Mouse (Mus musculus) lung, embryonic 14.5 days (tissue): ENCODE data around the gene Gm5134. TPM values are rescaled to one million over a fixed set of nuclear protein-coding genes. Genes with fewer than 3 reads are reported as not detected.

ENCODE experiments used
- ATAC-seq: fragments of 200-750 bp; cut with Nextera tagmentation; 2 replicates; pipeline ENCODE4 v1.8.0; 2017; ENCODE audit warnings: mild to moderate bottlenecking, moderate TSS enrichment, moderate library complexity; ENCODE audit not compliant: insufficient read depth
- DNase-seq: peaks from one replicate; pipeline ENCODE4 v3.0.0-alpha.2; 2015
- H3K27ac ChIP-seq: fragments of 300-500 bp; sonication (generic); 2 replicates; pipeline ENCODE4 v1.5.1; 2014; ENCODE audit warnings: low read depth, mild to moderate bottlenecking, moderate library complexity
- H3K27me3 ChIP-seq: fragments of 300-500 bp; sonication (generic); 2 replicates; pipeline ENCODE4 v1.6.1; 2014; ENCODE audit warnings: low read length, control low read depth; ENCODE audit not compliant: insufficient read depth
- H3K36me3 ChIP-seq: fragments of 300-500 bp; sonication (generic); 2 replicates; pipeline ENCODE4 v1.6.1; 2014; ENCODE audit warnings: control low read depth; ENCODE audit not compliant: insufficient read depth
- H3K4me1 ChIP-seq: fragments of 300-500 bp; sonication (generic); 2 replicates; pipeline ENCODE4 v1.6.1; 2014; ENCODE audit warnings: antibody characterized with exemption, control low read depth; ENCODE audit not compliant: insufficient read depth
- H3K4me2 ChIP-seq: fragments of 300-500 bp; sonication (generic); 2 replicates; pipeline ENCODE4 v1.6.1; 2014; ENCODE audit warnings: mild to moderate bottlenecking
- H3K4me3 ChIP-seq: fragments of 300-500 bp; sonication (generic); 2 replicates; pipeline ENCODE4 v1.5.1; 2014; ENCODE audit warnings: low read depth, low read length
- H3K9ac ChIP-seq: fragments of 300-500 bp; sonication (generic); 2 replicates; pipeline ENCODE4 v1.6.1; 2014
- H3K9me3 ChIP-seq: fragments of 300-500 bp; sonication (generic); 2 replicates; pipeline ENCODE4 v1.6.1; 2016; ENCODE audit warnings: low read depth, low read length, control low read depth
- CTCF ChIP-seq: IDR thresholded peaks from 2 replicates; pipeline ENCODE4 v1.5.1; 2016; ENCODE audit warnings: antibody characterized with exemption, low read depth
- WGBS: fragments of 180-500 bp; shearing (Covaris S2); extraction: QIAGEN DNeasy Blood & Tissue Kit; methylation state at CpG from one replicate; pipeline ENCODE4 v1.1.7; 2014; 5-methylcytosine and 5-hydroxymethylcytosine counted together
- polyA plus RNA-seq: library from polyadenylated mRNA; unstranded; fragments of >200 nt; fragmentation: Nextera tagmentation; extraction: Ambion mirVana; gene quantifications from 2 replicates; pipeline ENCODE4 v1.2.1, GENCODE M21; 2014

Gm5134 gene
- polyA plus RNA-seq = 0.14 TPM in 1 of 2 replicates, not detected in the other

DNA sequence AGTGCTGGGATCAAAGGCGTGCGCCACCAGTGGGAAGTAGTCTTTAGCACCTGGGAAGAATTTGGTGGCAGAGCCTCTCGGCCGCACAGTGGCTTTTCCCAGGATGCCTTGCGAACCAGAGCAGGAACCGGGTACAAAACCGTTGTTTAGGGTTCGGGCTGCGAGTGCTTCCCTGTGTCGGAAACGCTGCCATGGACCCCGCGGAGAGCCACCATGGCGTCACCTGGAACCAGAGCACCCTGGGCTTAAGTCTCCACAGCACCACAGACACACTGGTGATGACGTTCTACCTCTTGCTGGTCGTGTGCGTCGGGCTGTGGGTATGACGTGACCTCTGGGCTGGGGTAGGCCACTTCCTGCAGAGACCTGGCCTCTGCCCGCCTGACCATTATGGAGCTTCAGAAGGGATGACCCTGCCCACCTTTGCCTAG, at the start of gene Gm5134:
Gm5134 (plus strand) TSS at position 134 of the 431 bp plus-strand sequence.
- ATAC-seq = no peak
- Histone ChIP-seq H3K27ac (no peak within 1 kb of the TSS), H3K9ac (no peak within 1 kb of the TSS), H3K4me2 (peak within 1 kb of the TSS; percentile 48), H3K4me1 (0 out of 2 replicates have a peak, but pooled peaks cover 4% of the 10 kb centered on the region), H3K9me3 (no peaks in the 10 kb centered on the region), H3K36me3 (no peaks in the 10 kb centered on the region), H3K4me3 (0 out of 2 replicates have a peak within 1 kb of the TSS, but pooled peaks have one; percentile 8), H3K27me3 (peaks cover 15% of the 10 kb centered on the region; the same call in 1 of the 2 replicates)
- no peak for DNase-seq
- TF ChIP-seq CTCF = no peak
- WGBS = 28% methylated on average over 20 of the region's 20 CpGs

DNA sequence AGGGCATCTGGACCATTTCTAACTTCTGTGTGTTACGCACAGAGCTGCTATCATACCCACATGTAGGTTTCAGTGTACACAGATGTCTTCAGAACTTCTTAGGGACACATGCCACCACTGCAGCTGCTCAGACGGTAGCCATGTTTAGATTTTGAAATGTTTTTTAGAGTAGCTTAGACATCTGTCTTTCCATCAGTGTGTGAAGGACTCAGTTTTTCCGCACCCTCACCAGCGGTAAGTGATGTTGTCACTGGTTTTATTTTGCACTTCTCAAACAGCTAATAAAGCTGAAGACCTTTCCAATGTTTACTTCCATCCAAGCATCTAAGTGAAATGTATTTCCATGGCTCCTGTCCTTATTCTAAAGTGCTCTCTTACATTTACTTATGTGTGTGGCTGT, 47.4 kb upstream of the Gm5134 start:
- ATAC-seq = no peak
- H3K27me3 ChIP-seq = no peaks in the 10 kb centered on the region
- H3K4me3 ChIP-seq = no peak overlapping the region
- no peak overlapping the region for H3K4me2 ChIP-seq
- H3K9me3 ChIP-seq = no peaks in the 10 kb centered on the region
- DNase-seq = no peak
- H3K9ac ChIP-seq = no peak overlapping the region
- no peaks in the 10 kb centered on the region for H3K4me1 ChIP-seq
- 84% methylated on average over 4 of the region's 4 CpGs for WGBS
- TF ChIP-seq CTCF = no peak
- no peak overlapping the region for H3K27ac ChIP-seq
- peaks cover 93% of the 10 kb centered on the region for H3K36me3 ChIP-seq

DNA sequence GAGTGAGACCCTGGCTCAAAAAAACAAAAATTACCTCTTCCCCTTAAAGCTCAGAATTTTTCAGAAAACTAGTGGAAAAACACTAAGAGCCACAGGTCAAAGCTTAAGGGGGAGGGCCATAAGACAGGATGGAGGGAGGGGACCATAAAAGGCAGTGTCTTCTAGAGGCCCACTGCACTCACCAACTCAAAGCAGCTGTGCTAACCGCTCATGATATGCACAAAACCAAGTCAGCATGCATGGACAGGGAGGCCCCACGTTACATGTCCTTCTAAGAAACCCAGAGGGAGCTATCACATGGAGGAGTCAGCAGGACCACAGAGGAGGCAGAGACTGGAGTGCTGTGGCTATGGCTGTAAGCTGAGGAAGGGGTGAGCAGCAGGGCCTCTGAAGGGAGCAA, 43.6 kb upstream of the Gm5134 start:
- H3K36me3 ChIP-seq = peaks cover 85% of the 10 kb centered on the region
- WGBS = 76% methylated on average over 2 of the region's 2 CpGs
- no peak overlapping the region for H3K4me3 ChIP-seq
- no peak for DNase-seq
- no peak overlapping the region for H3K4me2 ChIP-seq
- H3K4me1 ChIP-seq = no peaks in the 10 kb centered on the region
- H3K9me3 ChIP-seq = no peaks in the 10 kb centered on the region
- no peak for TF ChIP-seq CTCF
- no peak overlapping the region for H3K9ac ChIP-seq
- H3K27me3 ChIP-seq = no peaks in the 10 kb centered on the region
- no peak for ATAC-seq
- H3K27ac ChIP-seq = no peak overlapping the region

DNA sequence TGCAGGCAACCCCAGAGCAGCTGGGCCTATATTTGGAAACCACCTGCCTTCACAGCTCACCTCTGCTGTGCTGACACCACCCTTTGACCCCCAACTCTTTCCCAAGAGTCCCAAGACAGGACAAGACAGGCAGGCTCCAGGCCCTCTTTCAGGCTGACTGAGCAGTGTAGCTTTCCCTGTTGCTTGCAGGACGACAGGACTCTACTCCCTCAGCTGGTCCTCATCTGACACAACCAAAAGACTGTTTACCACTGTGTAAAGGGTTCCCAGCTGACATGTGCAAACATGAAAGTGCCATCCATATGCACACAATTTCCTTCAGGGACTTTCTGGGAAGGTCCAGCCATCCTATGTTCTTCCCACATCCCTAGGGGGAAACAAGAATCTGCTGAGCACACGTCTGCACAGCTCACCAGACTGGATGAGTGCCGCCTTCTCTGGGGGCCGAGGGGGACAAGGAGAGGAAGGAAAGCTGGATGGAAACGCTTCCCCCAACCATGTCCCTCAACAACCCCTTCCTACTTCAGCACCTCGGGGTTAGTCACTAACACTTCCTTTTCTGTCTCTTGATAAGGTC, 41.2 kb upstream of the Gm5134 start:
- TF ChIP-seq CTCF = no peak
- Histone ChIP-seq H3K9ac (no peak overlapping the region), H3K36me3 (peaks cover 77% of the 10 kb centered on the region)

DNA sequence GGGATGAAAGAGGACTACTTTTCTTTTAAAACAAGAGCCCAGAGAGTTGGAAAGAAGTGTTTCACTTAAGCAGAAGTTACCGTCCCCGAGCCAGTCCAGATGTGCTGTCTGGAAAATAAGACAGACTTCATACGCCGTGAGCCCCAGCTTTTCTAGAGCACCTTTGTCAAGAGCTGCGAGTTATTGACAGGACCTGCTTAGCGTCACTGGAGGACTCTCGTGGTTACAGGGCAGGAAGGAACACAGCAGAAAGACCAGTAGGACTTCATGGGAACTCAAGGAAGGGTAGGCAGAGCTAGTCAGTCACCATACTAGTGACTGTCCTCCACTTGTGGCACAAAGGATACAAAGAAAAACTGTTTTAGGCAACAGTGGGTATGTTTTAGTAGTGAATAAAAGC, 38.8 kb upstream of the Gm5134 start:
- Histone ChIP-seq H3K4me2 (no peak overlapping the region), H3K4me1 (no peaks in the 10 kb centered on the region), H3K36me3 (peaks cover 69% of the 10 kb centered on the region), H3K4me3 (no peak overlapping the region), H3K9me3 (no peaks in the 10 kb centered on the region), H3K27ac (no peak overlapping the region), H3K9ac (no peak overlapping the region), H3K27me3 (no peaks in the 10 kb centered on the region)
- DNase-seq = no peak
- TF ChIP-seq CTCF = no peak
- WGBS = 78% methylated on average over 7 of the region's 7 CpGs
- no peak for ATAC-seq

More for the DNA sequence above, 41.2 kb upstream of the Gm5134 start:
- Histone ChIP-seq H3K4me2 (no peak overlapping the region), H3K27me3 (no peaks in the 10 kb centered on the region), H3K4me3 (no peak overlapping the region), H3K27ac (no peak overlapping the region), H3K4me1 (no peaks in the 10 kb centered on the region), H3K9me3 (no peaks in the 10 kb centered on the region)
- ATAC-seq = peak; percentile 41; the same call in 1 of the 2 replicates
- DNase-seq = no peak
- 51% methylated on average over 6 of the region's 6 CpGs for WGBS

DNA sequence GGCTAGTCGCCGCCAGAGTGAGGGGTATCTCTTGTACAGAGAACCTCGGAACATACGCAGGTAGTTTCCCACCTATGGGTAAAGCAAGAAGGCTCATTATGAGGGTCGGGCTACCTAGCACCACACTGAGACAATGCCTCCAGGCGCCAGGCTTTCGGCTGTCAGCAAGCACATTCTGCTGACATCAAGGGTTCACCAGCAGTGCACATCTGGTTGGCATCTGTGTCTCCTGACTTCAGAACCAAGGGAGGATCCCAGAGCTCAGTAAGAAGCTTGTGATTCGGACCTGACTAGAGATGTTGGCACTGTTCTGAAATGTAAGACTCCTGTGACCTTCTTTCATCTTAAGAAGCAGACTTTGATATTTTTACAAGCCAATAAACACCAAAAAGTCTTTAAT, 37.5 kb upstream of the Gm5134 start:
- H3K27me3 ChIP-seq = no peaks in the 10 kb centered on the region
- ATAC-seq (no peak), DNase-seq (no peak)
- H3K9me3 ChIP-seq = no peaks in the 10 kb centered on the region
- H3K4me1 ChIP-seq = no peaks in the 10 kb centered on the region
- peaks cover 57% of the 10 kb centered on the region for H3K36me3 ChIP-seq
- H3K9ac ChIP-seq = no peak overlapping the region
- 75% methylated on average over 8 of the region's 8 CpGs for WGBS
- H3K4me2 ChIP-seq = no peak overlapping the region
- H3K4me3 ChIP-seq = no peak overlapping the region
- no peak overlapping the region for H3K27ac ChIP-seq
- no peak for TF ChIP-seq CTCF

DNA sequence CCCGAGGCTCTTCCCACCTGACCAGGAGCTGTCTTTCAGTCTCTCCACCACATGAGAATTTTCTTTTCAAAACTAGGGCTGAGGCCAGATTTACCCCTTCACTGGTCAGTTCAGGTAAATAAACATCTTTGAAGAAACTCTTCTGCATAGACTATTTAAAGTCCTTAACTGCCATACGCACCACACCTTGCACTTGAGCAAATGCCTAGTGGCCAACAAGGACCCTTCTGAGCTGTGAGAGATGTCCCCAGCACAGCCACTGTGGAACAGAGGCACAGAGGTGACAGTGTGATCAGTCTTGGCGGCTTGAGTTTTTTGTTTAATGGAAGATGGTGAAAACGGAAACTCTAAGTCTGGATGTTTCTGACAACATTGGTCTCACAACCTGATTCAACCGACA, 35.3 kb upstream of the Gm5134 start:
- H3K4me1 ChIP-seq = no peaks in the 10 kb centered on the region
- H3K36me3 ChIP-seq = peaks cover 47% of the 10 kb centered on the region
- no peak for ATAC-seq
- DNase-seq = no peak
- no peak overlapping the region for H3K27ac ChIP-seq
- H3K4me3 ChIP-seq = no peak overlapping the region
- no peaks in the 10 kb centered on the region for H3K9me3 ChIP-seq
- TF ChIP-seq CTCF = no peak
- H3K9ac ChIP-seq = no peak overlapping the region
- H3K27me3 ChIP-seq = no peaks in the 10 kb centered on the region
- 65% methylated on average over 5 of the region's 5 CpGs for WGBS
- peak overlapping the region; percentile 12; the same call in 1 of the 2 replicates for H3K4me2 ChIP-seq
